Mouse (Mus musculus) layer of hippocampus, postnatal 36 days (tissue): ENCODE results near the gene Cirbp. TPM values are rescaled to one million over a fixed set of nuclear protein-coding genes. Genes with fewer than 3 reads are reported as not detected.
A peak's percentile ranks its signal among the peaks of the same experiment; 100 is the strongest.
"Not testable (repeated sequence)": the region's sequence is repeated elsewhere in the genome, so short reads cannot be mapped to it uniquely, and the experiment has no call there.

Experiments
- DNase-seq, 2 experiments: peaks; one replicate each; pipeline ENCODE4 v3.0.0; 2022
- total RNA-seq, 2 experiments: library from RNA; stranded (reverse); gene quantifications; 2 replicates each; pipeline ENCODE4 v1.2.3; 2021

The Cirbp gene
- total RNA-seq, 2 experiments from 2014 or later, result 58.5 to 63.4 TPM

GRCm38 (mm10) chr10:80179068-80180051, 13.6 kb downstream of the Cirbp start, which contains the start of gene Efna2:
Gene Efna2, plus strand, starts transcription at chr10:80179482.
- DNase-seq, result peak in 1 of 2 experiments; percentile 55

DNA sequence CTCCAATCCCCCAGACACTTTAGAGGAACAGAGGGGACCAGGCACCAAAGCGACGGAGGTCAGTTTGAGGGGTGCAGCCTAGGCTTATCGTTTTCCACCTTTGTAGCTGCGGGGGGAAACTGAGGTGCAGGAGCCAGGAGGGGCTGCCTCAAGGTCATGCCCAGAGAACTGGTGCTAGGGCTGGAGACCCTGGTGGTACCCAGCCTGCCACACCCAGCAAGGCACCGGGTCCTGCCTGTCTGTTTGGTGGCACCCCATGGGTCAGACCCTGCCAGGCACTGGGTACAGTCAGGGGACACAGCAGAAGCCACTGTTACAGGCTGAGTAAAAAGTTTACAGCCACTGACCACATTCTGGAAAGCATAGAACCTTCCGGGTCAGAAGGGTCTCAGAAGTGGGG, 14.5 kb downstream of the Cirbp start:
- DNase-seq, result no peak

GRCm38 (mm10) chr10:80180823-80181222, 15.0 kb downstream of the Cirbp start:
- DNase-seq, result no peak

GRCm38 (mm10) chr10:80182547-80182946, 16.8 kb downstream of the Cirbp start:
- DNase-seq, result no peak

DNA sequence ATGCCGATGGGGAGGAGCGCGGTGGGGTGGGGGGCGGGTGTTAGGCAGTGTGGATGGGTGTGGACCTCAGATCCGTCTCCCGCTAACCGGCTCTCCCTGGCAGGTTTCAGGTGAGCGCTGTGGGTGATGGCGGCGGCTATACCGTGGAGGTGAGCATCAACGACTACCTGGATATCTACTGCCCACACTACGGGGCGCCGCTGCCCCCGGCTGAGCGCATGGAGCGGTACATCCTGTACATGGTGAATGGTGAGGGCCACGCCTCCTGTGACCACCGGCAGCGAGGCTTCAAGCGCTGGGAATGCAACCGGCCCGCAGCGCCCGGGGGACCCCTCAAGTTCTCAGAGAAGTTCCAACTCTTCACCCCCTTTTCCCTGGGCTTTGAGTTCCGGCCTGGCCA, 20.9 kb downstream of the Cirbp start:
- no peak for DNase-seq

- DNase-seq, result no peak
Observed at GRCm38 (mm10) chr10:80187739-80188138, 22.0 kb downstream of the Cirbp start.

DNA sequence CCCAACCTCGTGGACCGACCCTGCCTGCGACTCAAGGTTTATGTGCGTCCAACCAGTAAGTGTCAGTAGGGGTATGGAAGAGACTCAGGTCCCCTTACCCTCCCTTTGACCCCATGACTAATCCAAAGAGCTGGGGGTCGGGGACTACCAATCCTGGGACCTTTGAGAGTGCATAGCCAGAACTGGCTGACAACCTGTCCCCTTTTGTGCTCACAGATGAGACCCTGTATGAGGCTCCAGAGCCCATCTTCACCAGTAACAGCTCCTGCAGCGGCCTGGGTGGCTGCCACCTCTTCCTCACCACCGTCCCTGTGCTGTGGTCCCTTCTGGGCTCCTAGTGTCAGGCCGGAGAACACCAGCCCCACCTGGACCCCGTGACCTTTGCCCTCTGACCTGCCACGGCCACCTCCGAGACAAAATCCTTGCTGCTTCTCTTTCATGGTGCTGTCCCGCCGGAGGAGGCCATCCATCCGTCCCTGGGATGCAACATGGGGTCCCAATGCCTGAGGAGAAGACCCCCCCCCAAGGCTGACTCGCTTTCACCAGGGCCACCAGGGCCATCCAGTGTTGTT, 22.8 kb downstream of the Cirbp start:
- DNase-seq, result no peak

- no peak for DNase-seq
Observed at GRCm38 (mm10) chr10:80189999-80190398, 24.2 kb downstream of the Cirbp start.

DNA sequence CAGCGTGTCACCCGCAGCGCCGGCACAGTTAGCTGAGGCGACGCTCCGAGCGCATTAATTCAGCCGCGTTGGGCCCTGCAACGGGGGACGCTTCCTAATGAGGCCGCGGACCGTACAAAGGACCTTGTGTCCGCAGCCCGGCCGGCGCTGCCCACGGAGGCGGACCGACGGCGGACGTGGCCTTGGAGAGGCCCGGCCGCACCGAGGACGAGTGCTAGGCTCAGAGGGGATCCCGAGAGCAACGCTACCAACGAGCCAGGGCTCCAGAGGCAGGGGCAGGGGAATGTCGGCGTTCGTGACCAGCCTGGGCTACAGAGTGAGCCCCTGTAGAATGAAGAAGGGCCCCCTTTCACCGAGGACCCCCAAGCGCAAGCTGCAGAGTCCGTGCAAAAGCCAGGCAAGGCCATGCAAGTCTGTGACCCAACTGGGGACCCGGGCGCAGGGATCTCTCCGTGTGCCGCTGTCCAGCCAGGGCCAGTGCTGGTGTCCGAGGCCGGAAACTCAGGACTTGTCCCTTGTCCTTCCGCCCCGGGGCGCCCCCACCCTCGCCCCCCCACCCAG, 24.8 kb downstream of the Cirbp start:
- peak; percentile 24 to 56 for DNase-seq

DNA sequence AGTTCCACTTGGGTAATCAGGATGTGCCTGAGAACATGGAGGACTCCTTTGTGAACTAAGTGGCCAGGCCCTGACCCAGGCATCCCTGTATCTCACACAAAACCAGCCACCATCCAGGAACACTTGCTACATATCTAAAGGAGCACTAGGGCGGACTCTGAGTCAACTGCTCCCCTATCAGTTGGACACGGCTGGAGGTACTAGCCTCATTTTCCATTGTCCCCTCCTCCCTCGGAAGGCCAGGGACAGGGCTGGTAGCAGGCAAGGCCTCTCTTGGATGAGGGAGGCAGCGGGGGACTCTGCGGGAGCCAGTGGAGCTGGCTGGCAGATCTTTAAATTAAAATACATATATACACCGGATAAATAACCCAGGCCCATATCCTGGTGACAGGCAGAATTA, 28.2 kb downstream of the Cirbp start:
- DNase-seq, result no peak

DNA sequence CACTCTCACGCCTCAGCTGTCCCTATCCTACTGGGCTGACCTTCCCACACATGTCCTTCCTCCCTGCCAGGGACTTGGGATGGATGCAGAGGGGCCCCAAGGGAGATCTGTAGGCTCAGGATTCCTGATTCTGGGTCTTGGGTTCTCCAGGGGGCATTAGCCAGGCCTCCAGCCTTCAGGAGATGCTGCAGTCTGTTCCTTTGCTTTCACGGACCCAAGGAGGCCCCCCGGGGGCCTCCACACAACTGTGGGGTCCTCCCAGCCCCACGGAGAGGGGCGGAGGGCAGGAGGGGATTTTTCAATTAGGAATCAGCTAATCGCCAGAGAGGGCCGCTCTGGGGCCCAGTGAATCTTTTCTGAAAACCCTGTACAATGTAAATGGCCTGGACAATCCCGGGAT, 28.7 kb downstream of the Cirbp start:
- DNase-seq, result no peak

DNA sequence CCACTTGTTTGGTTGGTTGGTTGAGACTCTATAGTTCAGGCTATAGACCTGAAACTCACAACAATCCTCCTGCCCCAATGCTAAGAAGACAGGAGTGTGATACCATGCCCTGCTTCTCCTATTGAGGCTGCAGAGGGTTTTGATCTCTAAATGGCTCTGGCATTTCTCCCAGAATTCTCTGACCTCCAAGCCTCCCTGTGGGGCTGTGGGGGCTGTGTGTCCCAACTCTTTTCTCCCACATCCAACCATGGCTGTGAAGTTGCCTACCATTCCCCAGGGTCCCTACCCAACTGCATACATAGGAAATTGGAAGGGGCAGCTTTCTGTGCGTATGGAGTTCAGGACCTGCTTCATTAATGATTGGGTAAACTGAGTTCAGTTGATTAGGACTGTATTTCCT, 30.4 kb downstream of the Cirbp start:
- DNase-seq, result no peak

GRCm38 (mm10) chr10:80196778-80197581, 31.2 kb downstream of the Cirbp start:
- DNase-seq, result no peak

GRCm38 (mm10) chr10:80199440-80200008, 33.7 kb downstream of the Cirbp start:
- DNase-seq, result peak; percentile 64 to 67

DNA sequence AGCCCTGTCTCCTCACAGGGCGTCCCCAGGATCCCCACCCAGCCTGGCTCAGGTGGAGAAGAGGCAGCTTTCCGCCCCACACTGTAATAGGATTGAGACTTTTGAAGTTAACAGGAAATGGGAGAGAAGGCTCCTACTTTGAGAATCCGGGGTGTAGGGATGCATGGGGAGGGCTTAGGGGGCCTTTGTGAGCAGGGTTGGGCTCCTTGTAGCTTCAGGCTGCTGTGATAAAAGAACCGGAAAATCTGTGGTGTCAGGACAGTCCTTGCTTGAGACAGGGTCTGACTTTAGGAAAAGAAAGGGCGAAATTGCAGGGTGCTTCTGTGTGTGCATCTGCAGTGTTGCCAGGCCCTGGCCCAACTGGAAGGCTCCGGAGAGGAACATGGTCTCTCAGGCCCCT, 34.7 kb downstream of the Cirbp start:
- no peak for DNase-seq

DNA sequence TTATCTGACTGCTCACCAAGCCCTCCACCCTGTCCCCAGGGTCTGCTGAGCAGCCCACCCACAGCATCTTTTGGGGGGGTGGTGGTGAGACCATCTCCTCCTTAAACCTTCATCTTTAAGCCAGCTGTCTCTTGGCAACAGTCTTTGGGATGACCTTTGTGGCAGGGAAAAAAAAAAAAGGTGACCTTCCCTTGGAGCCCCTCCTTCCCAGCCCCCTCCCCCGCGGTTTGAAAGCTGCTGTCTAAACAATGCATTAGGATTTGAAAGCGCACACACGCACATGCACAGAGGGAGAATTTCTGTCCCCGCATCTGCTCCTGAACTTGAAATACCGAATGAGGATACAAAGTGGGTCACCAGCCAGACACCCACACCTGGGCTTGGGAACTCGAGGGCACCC, 38.3 kb downstream of the Cirbp start:
- DNase-seq, result no peak

GRCm38 (mm10) chr10:80207201-80207600, 41.4 kb downstream of the Cirbp start:
- DNase-seq, result no peak

DNA sequence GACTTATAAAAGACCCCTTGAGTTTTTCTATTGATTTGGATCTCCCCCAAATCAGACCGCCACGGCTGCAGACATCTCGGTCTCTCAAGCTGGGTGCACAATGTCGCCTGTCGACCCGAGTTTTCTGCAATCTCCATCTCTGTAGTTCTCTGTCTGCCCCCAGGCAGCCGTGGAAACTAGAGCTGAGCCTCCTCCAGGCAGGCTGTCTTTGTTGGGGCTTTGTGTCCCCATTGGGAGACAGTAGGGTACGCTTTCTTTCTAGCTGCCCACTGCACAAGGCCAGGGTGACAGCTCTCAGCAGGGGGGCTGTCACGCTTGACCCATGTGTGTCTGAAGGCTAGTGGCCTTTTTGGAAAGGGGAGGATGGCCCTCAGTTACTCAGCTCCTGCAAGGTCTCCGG, 41.9 kb downstream of the Cirbp start:
- no peak for DNase-seq

DNA sequence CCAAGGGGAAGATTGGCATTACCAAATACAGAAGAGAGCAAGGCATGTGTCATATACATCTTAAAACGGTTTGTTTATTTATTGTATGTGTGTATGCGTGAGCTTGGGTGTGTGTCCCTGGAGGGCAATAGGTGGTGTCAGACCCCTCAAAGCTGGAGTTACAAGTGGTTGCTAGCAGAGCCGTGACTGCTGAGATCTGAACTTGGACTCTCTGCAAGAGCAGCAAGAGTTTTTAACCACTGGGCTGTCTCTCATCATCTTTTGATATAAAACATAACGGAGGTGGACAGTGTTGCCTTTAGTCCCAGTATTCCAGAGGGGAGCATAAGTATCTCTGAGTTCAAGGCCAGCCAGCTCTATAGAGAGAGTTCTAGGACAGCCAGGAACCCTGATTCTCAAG, 42.5 kb downstream of the Cirbp start:
- no peak for DNase-seq

DNA sequence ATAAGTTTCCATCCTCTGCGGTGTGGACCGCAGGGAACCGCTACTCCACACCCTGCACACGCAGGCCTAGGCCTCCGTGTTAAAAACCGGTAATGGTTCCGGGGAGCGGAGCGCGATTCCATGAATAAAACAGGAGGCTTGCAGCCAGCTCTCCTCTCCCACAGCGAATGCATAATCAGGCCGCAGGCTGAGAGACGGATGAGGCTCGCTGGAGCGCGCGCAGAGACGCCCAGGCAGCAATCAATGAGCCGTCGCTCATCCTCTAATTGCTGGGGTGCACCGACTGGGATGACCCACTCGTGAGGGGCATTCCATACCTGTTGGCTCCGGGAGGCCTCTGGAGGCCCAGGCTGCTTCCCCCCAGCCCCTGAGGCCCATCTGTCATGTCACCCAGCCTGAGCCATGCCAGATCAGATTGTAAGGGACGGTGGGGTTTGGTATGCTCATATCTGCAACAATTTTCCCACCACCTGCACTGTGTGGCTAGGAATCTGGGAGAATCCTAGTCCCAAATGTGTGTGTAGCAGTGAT, 43.1 kb downstream of the Cirbp start:
- DNase-seq, result peak; percentile 30 to 36

DNA sequence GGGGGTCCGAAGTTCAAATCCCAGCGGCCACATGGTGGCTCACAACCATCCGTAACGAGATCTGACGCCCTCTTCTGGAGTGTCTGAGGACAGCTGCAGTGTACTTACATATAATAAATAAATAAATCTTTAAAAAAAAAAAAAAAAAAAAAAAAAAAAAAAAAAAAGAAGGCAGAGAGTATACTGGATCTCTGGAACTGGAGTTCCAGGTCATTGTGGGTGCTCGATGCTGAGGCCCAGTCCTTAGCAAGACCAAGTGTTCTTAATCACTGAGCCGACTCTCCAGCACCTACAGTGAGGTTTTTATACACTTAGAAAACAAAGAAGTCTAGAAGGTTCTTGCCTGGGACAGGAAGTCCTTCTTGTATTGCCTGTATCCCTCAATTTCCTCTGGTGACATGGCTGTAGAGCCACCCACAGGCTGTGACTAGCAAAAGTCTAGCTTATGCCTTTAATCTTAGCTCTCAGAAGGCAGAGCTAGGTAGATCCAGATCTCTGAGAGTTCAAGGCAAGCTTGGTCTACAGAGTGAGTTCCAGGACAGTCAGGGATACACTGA, 45.8 kb downstream of the Cirbp start:
- DNase-seq, result not testable (repeated sequence)
